Mouse (Mus musculus): Measurements from ENCODE around the gene Ttll8. TPM values are rescaled to one million over a fixed set of nuclear protein-coding genes. Genes with fewer than 3 reads are reported as not detected.

Ttll8 gene
- polyA plus RNA-seq, 1 experiment from 2014 or later, result 0.13 TPM

DNA sequence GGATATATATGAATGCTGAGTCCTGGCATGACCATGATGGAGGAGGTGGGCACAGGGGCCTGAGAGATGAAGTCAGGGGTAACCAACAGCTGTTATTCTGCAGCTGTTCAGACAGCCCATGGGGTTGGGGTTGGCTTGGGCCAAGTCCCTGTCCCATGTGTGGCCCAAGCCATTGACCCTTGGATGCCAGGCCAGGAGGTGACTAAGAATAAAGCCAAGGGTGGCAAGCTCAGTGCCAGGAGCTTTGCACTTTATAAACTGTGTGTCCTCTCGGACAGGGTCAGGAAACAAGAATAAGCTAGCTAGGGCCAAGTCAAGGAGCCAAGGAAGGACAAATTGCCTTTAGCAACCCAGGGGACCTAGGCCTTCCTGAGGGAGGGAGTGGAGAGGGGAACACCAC, 62.0 kb downstream of the Ttll8 start:
- no peak overlapping the region for H3K27ac ChIP-seq (ENCODE audit: low read depth, low read length)
- no peaks in the 10 kb centered on the region; the same call in 1 of the 2 replicates for H3K27me3 ChIP-seq (replicated peaks; ENCODE audit: control insufficient read depth, insufficient read depth, low read length)
- WGBS, result 96% methylated on average over 1 of the region's 1 CpGs
- no peak overlapping the region for H3K4me2 ChIP-seq (ENCODE audit: low read length)
- no peak overlapping the region for H3K4me3 ChIP-seq (ENCODE audit: low read length)
- no peak for ATAC-seq
- peaks cover 5% of the 10 kb centered on the region for H3K4me1 ChIP-seq (ENCODE audit: control insufficient read depth, insufficient read depth, low read depth, low read length)
- H3K9ac ChIP-seq (ENCODE audit: low read depth, low read length), result no peak overlapping the region
- H3K36me3 ChIP-seq (ENCODE audit: control insufficient read depth, insufficient read depth, low read length), result no peaks in the 10 kb centered on the region
- no peaks in the 10 kb centered on the region for H3K9me3 ChIP-seq (ENCODE audit: control insufficient read depth, low read length)

DNA sequence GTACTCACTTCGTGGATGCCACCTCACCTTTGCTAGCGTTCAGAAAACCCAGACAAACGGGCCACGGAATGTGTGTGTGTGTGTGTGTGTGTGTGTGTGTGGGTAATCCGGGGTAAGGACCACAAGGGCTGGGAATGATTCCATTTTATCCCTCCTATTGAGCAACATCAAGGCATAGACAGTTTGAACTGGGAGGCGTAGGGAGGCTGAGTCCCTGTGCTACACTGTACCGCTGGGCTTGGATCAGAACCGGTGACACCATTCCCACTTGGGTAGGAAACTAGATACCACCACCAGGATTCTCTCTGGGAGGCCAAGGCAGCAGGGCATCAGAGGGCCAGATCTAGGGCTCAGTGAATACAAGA, 62.6 kb downstream of the Ttll8 start:
- no peak overlapping the region for H3K4me3 ChIP-seq (ENCODE audit: low read length)
- ATAC-seq, result no peak; the same call in 1 of the 2 replicates

DNA sequence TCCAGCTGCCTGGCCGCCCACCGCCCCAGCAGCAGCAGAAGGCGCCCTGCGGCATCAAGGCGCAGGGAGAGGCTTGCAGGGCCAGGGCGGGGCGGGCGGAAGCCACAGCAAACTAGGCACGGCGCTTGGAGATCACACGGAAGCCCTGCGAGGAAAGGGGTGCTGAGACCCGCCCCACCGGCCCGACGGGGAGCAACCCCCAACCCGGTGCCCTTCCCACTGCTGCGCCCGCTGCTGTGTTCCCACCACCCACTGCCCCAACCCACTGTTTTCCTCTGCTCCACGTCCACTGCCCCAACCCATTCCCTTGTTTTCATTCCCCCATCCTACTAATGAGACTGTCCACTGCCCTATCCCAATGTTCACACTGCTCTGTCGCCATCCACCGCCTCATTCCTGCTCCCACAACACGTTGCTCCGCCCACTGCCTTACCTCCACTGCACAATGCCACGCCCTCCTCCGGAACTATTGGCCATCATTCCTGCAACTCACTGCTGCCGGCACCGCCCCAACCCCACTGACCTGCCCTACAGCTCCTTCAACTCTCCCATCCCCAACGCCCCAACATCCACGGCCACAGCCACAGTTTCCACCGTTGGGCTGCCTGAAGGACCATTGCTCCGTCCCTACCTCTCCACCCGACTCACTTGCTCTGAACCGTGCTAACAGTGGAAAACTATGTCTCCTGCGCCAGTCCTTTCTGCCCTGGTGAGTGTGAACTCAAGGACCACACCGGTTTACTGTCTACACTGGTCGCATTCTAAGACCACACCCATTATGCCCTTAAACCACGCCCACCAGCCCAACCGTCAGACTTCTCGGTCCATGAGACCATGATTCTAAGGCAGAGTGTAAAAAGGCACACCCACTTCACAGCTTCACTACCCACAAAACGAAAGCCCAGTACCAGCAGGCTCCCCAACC, 63.2 kb downstream of the Ttll8 start:
- ATAC-seq, result peak; percentile 95
- Histone ChIP-seq H3K36me3 (ENCODE audit: control insufficient read depth, insufficient read depth, low read length) (no peaks in the 10 kb centered on the region), H3K4me1 (ENCODE audit: control insufficient read depth, insufficient read depth, low read depth, low read length) (peaks cover 5% of the 10 kb centered on the region), H3K27ac (ENCODE audit: low read depth, low read length) (0 out of 2 replicates have a peak overlapping the region, but pooled peaks have one; percentile 56), H3K27me3 (replicated peaks; ENCODE audit: control insufficient read depth, insufficient read depth, low read length) (no peaks in the 10 kb centered on the region; the same call in 1 of the 2 replicates), H3K9ac (ENCODE audit: low read depth, low read length) (peak overlapping the region; percentile 79), H3K9me3 (ENCODE audit: control insufficient read depth, low read length) (no peaks in the 10 kb centered on the region), H3K4me2 (ENCODE audit: low read length) (peak overlapping the region; percentile 94), H3K4me3 (ENCODE audit: low read length) (peak overlapping the region; percentile 57)
- WGBS, result 2% methylated on average over 33 of the region's 41 CpGs

More for the DNA sequence above, 62.6 kb downstream of the Ttll8 start:
- Histone ChIP-seq H3K4me2 (ENCODE audit: low read length) (peak overlapping the region; percentile 94), H3K9ac (ENCODE audit: low read depth, low read length) (no peak overlapping the region), H3K9me3 (ENCODE audit: control insufficient read depth, low read length) (no peaks in the 10 kb centered on the region), H3K36me3 (ENCODE audit: control insufficient read depth, insufficient read depth, low read length) (no peaks in the 10 kb centered on the region), H3K27me3 (replicated peaks; ENCODE audit: control insufficient read depth, insufficient read depth, low read length) (no peaks in the 10 kb centered on the region; the same call in 1 of the 2 replicates), H3K4me1 (ENCODE audit: control insufficient read depth, insufficient read depth, low read depth, low read length) (peaks cover 5% of the 10 kb centered on the region), H3K27ac (ENCODE audit: low read depth, low read length) (no peak overlapping the region)
- 71% methylated on average over 8 of the region's 8 CpGs for WGBS

DNA sequence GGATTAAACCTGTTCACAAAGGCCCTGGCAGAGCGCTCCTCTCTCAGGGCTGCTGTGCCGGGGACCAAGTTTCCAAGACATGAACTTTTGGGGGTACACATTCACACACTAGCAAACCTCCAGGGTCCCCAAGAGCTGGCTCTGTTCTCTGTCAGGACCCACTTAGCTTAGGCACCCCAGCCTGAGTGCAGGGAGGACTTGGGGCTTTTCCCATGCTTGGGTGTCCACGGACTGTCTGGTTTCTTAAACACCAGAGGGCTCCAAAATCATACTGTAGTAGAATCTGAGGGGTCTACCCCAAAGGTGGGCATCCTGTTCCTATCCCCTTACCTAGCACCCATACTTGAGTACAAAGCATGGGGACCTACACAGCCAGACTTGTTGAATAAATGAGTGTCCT, 64.2 kb downstream of the Ttll8 start:
- WGBS, result 72% methylated on average over 3 of the region's 3 CpGs
- Histone ChIP-seq H3K9ac (ENCODE audit: low read depth, low read length) (peak overlapping the region; percentile 79; the same call in 1 of the 2 replicates), H3K9me3 (ENCODE audit: control insufficient read depth, low read length) (no peaks in the 10 kb centered on the region), H3K4me2 (ENCODE audit: low read length) (peak overlapping the region; percentile 94), H3K4me1 (ENCODE audit: control insufficient read depth, insufficient read depth, low read depth, low read length) (peaks cover 5% of the 10 kb centered on the region), H3K27ac (ENCODE audit: low read depth, low read length) (no peak overlapping the region), H3K4me3 (ENCODE audit: low read length) (peak overlapping the region; percentile 57), H3K36me3 (ENCODE audit: control insufficient read depth, insufficient read depth, low read length) (no peaks in the 10 kb centered on the region), H3K27me3 (replicated peaks; ENCODE audit: control insufficient read depth, insufficient read depth, low read length) (no peaks in the 10 kb centered on the region; the same call in 1 of the 2 replicates)
- ATAC-seq, result no peak

DNA sequence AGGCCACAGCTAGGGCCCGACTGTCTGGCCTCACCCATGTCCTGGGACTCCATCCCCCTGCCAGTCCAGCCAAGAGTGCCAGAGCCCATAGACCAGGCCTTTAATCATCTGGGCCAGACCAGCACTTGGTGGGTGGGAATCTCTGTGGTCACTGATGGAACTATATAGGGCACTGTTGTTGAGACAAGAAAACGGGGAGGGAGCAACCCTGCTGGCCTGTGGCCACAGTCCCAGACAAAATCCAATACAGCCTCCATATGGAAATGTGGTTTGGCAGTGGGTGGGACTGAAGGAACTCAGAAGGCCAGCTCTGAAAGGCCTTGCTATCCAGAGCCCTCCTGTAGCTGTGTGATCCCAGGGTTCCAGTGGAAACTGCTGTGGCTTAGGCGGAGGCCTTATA, 65.2 kb downstream of the Ttll8 start:
- 75% methylated on average over 3 of the region's 3 CpGs for WGBS
- H3K4me2 ChIP-seq (ENCODE audit: low read length), result no peak overlapping the region

DNA sequence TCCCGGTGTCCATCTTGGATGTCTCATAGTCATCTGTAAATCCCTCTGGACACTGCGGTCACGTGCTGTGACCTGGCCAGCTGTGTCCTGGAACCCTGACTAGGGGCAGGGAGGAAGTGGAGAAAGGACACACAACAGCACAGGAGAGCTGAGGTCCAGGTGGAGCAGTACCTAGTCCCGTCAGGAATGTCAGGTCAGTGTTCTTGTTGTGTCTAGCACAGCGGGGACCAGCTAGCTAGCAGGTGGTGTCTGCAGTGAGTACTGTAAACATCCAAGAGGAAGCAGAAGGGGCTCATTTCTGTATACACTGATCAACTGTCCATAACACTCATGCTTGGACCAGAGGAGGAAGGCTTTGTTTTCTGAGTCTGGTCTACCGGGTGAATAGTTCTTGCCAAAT, 68.8 kb downstream of the Ttll8 start:
- H3K9me3 ChIP-seq (ENCODE audit: control insufficient read depth, low read length), result no peaks in the 10 kb centered on the region
- H3K4me3 ChIP-seq (ENCODE audit: low read length), result no peak overlapping the region
- no peak overlapping the region for H3K27ac ChIP-seq (ENCODE audit: low read depth, low read length)
- H3K36me3 ChIP-seq (ENCODE audit: control insufficient read depth, insufficient read depth, low read length), result no peaks in the 10 kb centered on the region
- no peak for ATAC-seq
- H3K9ac ChIP-seq (ENCODE audit: low read depth, low read length), result no peak overlapping the region
- no peaks in the 10 kb centered on the region for H3K4me1 ChIP-seq (ENCODE audit: control insufficient read depth, insufficient read depth, low read depth, low read length)
- H3K4me2 ChIP-seq (ENCODE audit: low read length), result no peak overlapping the region
- WGBS, result 88% methylated on average over 6 of the region's 6 CpGs
- no peaks in the 10 kb centered on the region for H3K27me3 ChIP-seq (replicated peaks; ENCODE audit: control insufficient read depth, insufficient read depth, low read length)

More for the DNA sequence above, 65.2 kb downstream of the Ttll8 start:
- Histone ChIP-seq H3K4me1 (ENCODE audit: control insufficient read depth, insufficient read depth, low read depth, low read length) (peaks cover 5% of the 10 kb centered on the region), H3K4me3 (ENCODE audit: low read length) (no peak overlapping the region), H3K9ac (ENCODE audit: low read depth, low read length) (no peak overlapping the region), H3K36me3 (ENCODE audit: control insufficient read depth, insufficient read depth, low read length) (no peaks in the 10 kb centered on the region), H3K27ac (ENCODE audit: low read depth, low read length) (no peak overlapping the region), H3K27me3 (replicated peaks; ENCODE audit: control insufficient read depth, insufficient read depth, low read length) (no peaks in the 10 kb centered on the region; the same call in 1 of the 2 replicates), H3K9me3 (ENCODE audit: control insufficient read depth, low read length) (no peaks in the 10 kb centered on the region)
- ATAC-seq, result no peak

DNA sequence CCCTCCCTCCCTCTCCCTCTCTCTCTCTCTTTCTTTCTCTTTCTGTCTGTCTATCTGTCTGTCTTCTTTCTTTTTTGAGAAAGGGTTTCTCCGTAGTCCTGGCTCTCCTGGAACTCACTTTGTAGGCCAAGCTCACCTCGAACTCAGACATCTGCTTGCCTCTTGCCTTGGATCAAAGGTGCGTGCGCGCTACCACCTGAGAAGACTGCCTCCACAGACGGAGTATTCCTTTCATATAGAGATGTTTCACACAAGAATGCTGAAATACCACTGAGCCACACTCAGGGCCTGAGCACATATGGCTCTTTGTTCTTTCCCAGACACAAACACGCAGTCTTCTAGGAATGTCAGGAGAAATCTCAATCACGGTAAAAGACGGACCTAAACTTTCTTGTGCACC, 70.9 kb downstream of the Ttll8 start:
- Histone ChIP-seq H3K9me3 (ENCODE audit: control insufficient read depth, low read length) (no peaks in the 10 kb centered on the region), H3K4me2 (ENCODE audit: low read length) (no peak overlapping the region), H3K27me3 (replicated peaks; ENCODE audit: control insufficient read depth, insufficient read depth, low read length) (no peaks in the 10 kb centered on the region), H3K36me3 (ENCODE audit: control insufficient read depth, insufficient read depth, low read length) (no peaks in the 10 kb centered on the region), H3K27ac (ENCODE audit: low read depth, low read length) (no peak overlapping the region), H3K4me1 (ENCODE audit: control insufficient read depth, insufficient read depth, low read depth, low read length) (no peaks in the 10 kb centered on the region), H3K4me3 (ENCODE audit: low read length) (no peak overlapping the region), H3K9ac (ENCODE audit: low read depth, low read length) (no peak overlapping the region)
- WGBS, result 89% methylated on average over 9 of the region's 9 CpGs
- no peak for ATAC-seq

DNA sequence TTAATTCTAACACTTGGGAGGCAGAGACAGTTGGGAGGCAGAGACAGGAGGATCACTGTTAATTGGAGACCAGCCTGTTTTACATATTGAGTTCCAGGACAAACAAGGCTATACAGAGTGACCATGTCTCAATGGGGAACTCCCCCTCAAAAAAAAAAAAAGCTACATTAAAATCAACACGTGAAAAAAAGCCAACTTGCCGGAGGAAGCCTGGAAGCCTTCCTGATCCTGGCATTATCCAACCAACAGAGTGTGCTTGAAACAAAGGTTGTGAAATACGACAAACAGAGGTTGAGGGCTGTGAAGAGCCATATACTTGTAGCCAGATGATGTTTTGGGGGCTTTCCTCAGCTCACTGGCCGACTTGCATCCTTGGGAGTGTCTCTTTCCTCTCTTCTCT, 71.4 kb downstream of the Ttll8 start:
- Histone ChIP-seq H3K9ac (ENCODE audit: low read depth, low read length) (no peak overlapping the region), H3K4me2 (ENCODE audit: low read length) (no peak overlapping the region), H3K4me3 (ENCODE audit: low read length) (no peak overlapping the region), H3K27me3 (replicated peaks; ENCODE audit: control insufficient read depth, insufficient read depth, low read length) (no peaks in the 10 kb centered on the region), H3K4me1 (ENCODE audit: control insufficient read depth, insufficient read depth, low read depth, low read length) (no peaks in the 10 kb centered on the region), H3K9me3 (ENCODE audit: control insufficient read depth, low read length) (no peaks in the 10 kb centered on the region), H3K27ac (ENCODE audit: low read depth, low read length) (no peak overlapping the region), H3K36me3 (ENCODE audit: control insufficient read depth, insufficient read depth, low read length) (no peaks in the 10 kb centered on the region)
- ATAC-seq, result no peak
- 52% methylated on average over 4 of the region's 4 CpGs for WGBS

DNA sequence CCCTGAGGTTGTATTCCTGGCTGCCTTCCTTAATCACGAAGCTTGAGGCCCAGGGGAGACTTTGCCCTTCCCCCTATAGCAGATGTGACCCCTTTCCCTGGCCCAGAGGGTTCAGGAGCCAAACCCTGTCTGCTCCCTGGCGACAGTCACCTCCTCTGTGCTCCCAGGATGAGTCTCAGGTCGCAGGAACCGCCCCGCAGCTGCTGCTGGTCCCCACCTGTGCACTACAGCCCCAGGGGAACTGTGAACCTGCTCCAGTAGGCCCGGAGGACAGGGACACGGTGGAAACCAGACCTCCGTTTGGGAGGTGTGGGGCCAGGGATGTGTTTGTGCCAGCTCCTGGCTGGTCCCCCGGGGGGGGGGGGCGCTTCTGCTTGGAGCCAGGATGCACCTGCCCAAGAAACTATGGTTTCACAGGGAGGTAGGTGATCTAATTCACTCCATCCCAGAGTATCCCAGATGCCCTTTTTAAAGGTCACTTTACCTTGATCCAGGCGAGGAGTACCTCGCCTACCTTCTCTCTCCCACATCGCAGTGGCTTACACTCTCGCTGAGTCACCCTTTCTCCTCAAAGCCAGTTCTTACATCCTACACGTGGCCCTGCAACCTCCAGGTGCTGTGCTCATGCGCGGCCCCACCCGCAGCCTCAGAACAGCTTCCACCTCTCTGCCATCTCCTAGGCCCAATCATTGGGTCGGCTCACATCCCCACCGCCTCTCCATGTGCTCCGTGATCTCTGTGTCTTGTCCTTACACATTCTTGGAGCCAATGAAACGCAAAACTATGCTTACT, 72.8 kb downstream of the Ttll8 start:
- H3K9me3 ChIP-seq (ENCODE audit: control insufficient read depth, low read length), result no peaks in the 10 kb centered on the region
- no peak overlapping the region for H3K9ac ChIP-seq (ENCODE audit: low read depth, low read length)
- H3K4me2 ChIP-seq (ENCODE audit: low read length), result no peak overlapping the region
- H3K4me3 ChIP-seq (ENCODE audit: low read length), result no peak overlapping the region
- no peak for ATAC-seq
- no peaks in the 10 kb centered on the region for H3K27me3 ChIP-seq (replicated peaks; ENCODE audit: control insufficient read depth, insufficient read depth, low read length)
- no peaks in the 10 kb centered on the region for H3K36me3 ChIP-seq (ENCODE audit: control insufficient read depth, insufficient read depth, low read length)
- H3K27ac ChIP-seq (ENCODE audit: low read depth, low read length), result no peak overlapping the region
- no peaks in the 10 kb centered on the region for H3K4me1 ChIP-seq (ENCODE audit: control insufficient read depth, insufficient read depth, low read depth, low read length)
- WGBS, result 64% methylated on average over 21 of the region's 22 CpGs
